Mouse (Mus musculus): ENCODE data around the gene Crispld2. TPM values are rescaled to one million over a fixed set of nuclear protein-coding genes. Genes with fewer than 3 reads are reported as not detected.

The Crispld2 gene
- polyA plus RNA-seq (2016; fragmentation: Nextera tagmentation; extraction: Ambion mirVana), result 3.7 and 4.1 TPM in 2 replicates

- peaks cover 28% of the 10 kb centered on the region for H3K4me1 ChIP-seq (replicated peaks)
- H3K4me3 ChIP-seq, result peak within 1 kb of the TSS; percentile 34
- peak; percentile 81 for ATAC-seq (ENCODE audit: insufficient number of reproducible peaks, low FRiP score)
- no peaks in the 10 kb centered on the region for H3K36me3 ChIP-seq
- H3K27me3 ChIP-seq (replicated peaks), result peaks cover 53% of the 10 kb centered on the region
- H3K4me2 ChIP-seq, result peak within 1 kb of the TSS; percentile 61
- H3K9ac ChIP-seq, result 0 out of 2 replicates have a peak within 1 kb of the TSS, but pooled peaks have one; percentile 1
- no peaks in the 10 kb centered on the region for H3K9me3 ChIP-seq (replicated peaks)
- no peak within 1 kb of the TSS for H3K27ac ChIP-seq (ENCODE audit: poor library complexity, severe bottlenecking)
- WGBS, result under 1% methylated on average over 25 of the region's 25 CpGs
Observed at GRCm38 (mm10) chr8:119992249-119992648, at the start of gene Crispld2. TSS of gene Crispld2 (plus strand) at chr8:119992438.

- no peak for ATAC-seq (ENCODE audit: insufficient number of reproducible peaks, low FRiP score)
- peaks cover 64% of the 10 kb centered on the region for H3K36me3 ChIP-seq
- 97% methylated on average over 10 of the region's 10 CpGs for WGBS
- no peak overlapping the region for H3K9ac ChIP-seq
- no peak overlapping the region for H3K4me3 ChIP-seq
- peaks cover 19% of the 10 kb centered on the region for H3K4me1 ChIP-seq (replicated peaks)
- no peak overlapping the region for H3K27ac ChIP-seq (ENCODE audit: poor library complexity, severe bottlenecking)
- no peaks in the 10 kb centered on the region for H3K27me3 ChIP-seq (replicated peaks)
- H3K4me2 ChIP-seq, result no peak overlapping the region
- no peaks in the 10 kb centered on the region for H3K9me3 ChIP-seq (replicated peaks)
Observed at GRCm38 (mm10) chr8:119943616-119944015, 48.6 kb upstream of the Crispld2 start.

GRCm38 (mm10) chr8:119944096-119944811, 48.0 kb upstream of the Crispld2 start:
- H3K4me2 ChIP-seq, result no peak overlapping the region
- peaks cover 19% of the 10 kb centered on the region for H3K4me1 ChIP-seq (replicated peaks)
- 66% methylated on average over 9 of the region's 9 CpGs for WGBS
- peaks cover 66% of the 10 kb centered on the region for H3K36me3 ChIP-seq
- no peaks in the 10 kb centered on the region for H3K9me3 ChIP-seq (replicated peaks)
- no peaks in the 10 kb centered on the region for H3K27me3 ChIP-seq (replicated peaks)
- ATAC-seq (ENCODE audit: insufficient number of reproducible peaks, low FRiP score), result no peak
- no peak overlapping the region for H3K27ac ChIP-seq (ENCODE audit: poor library complexity, severe bottlenecking)
- H3K9ac ChIP-seq, result no peak overlapping the region
- no peak overlapping the region for H3K4me3 ChIP-seq

- no peak overlapping the region for H3K4me2 ChIP-seq
- peaks cover 75% of the 10 kb centered on the region for H3K36me3 ChIP-seq
- H3K4me3 ChIP-seq, result no peak overlapping the region
- H3K4me1 ChIP-seq (replicated peaks), result peaks cover 19% of the 10 kb centered on the region
- no peak overlapping the region for H3K27ac ChIP-seq (ENCODE audit: poor library complexity, severe bottlenecking)
- WGBS, result 82% methylated on average over 8 of the region's 8 CpGs
- ATAC-seq (ENCODE audit: insufficient number of reproducible peaks, low FRiP score), result no peak
- H3K9me3 ChIP-seq (replicated peaks), result no peaks in the 10 kb centered on the region
- no peak overlapping the region for H3K9ac ChIP-seq
- no peaks in the 10 kb centered on the region for H3K27me3 ChIP-seq (replicated peaks)
Observed at GRCm38 (mm10) chr8:119946326-119946865, 45.8 kb upstream of the Crispld2 start.

GRCm38 (mm10) chr8:119947653-119948052, 44.6 kb upstream of the Crispld2 start:
- H3K36me3 ChIP-seq, result peaks cover 75% of the 10 kb centered on the region

GRCm38 (mm10) chr8:119948340-119948739, 43.9 kb upstream of the Crispld2 start:
- no peak for ATAC-seq (ENCODE audit: insufficient number of reproducible peaks, low FRiP score)
- Histone ChIP-seq H3K27ac (ENCODE audit: poor library complexity, severe bottlenecking) (no peak overlapping the region), H3K4me3 (no peak overlapping the region), H3K36me3 (peaks cover 81% of the 10 kb centered on the region), H3K4me2 (no peak overlapping the region), H3K9ac (no peak overlapping the region), H3K27me3 (replicated peaks) (no peaks in the 10 kb centered on the region), H3K4me1 (replicated peaks) (peaks cover 19% of the 10 kb centered on the region), H3K9me3 (replicated peaks) (no peaks in the 10 kb centered on the region)
- 90% methylated on average over 15 of the region's 15 CpGs for WGBS

More at GRCm38 (mm10) chr8:119947653-119948052, 44.6 kb upstream of the Crispld2 start:
- ATAC-seq (ENCODE audit: insufficient number of reproducible peaks, low FRiP score), result no peak
- Histone ChIP-seq H3K4me3 (no peak overlapping the region), H3K9ac (no peak overlapping the region), H3K27me3 (replicated peaks) (no peaks in the 10 kb centered on the region), H3K9me3 (replicated peaks) (no peaks in the 10 kb centered on the region), H3K4me1 (replicated peaks) (peaks cover 19% of the 10 kb centered on the region), H3K4me2 (no peak overlapping the region), H3K27ac (ENCODE audit: poor library complexity, severe bottlenecking) (no peak overlapping the region)
- WGBS, result 77% methylated on average over 19 of the region's 19 CpGs

GRCm38 (mm10) chr8:119952282-119952681, 40.0 kb upstream of the Crispld2 start:
- Histone ChIP-seq H3K4me1 (replicated peaks) (peaks cover under 1% of the 10 kb centered on the region), H3K9me3 (replicated peaks) (no peaks in the 10 kb centered on the region), H3K36me3 (peaks cover 95% of the 10 kb centered on the region), H3K27ac (ENCODE audit: poor library complexity, severe bottlenecking) (no peak overlapping the region), H3K9ac (no peak overlapping the region), H3K4me3 (no peak overlapping the region), H3K4me2 (no peak overlapping the region), H3K27me3 (replicated peaks) (no peaks in the 10 kb centered on the region)
- 88% methylated on average over 7 of the region's 7 CpGs for WGBS
- ATAC-seq (ENCODE audit: insufficient number of reproducible peaks, low FRiP score), result no peak

- no peaks in the 10 kb centered on the region for H3K27me3 ChIP-seq (replicated peaks)
- no peak overlapping the region for H3K9ac ChIP-seq
- no peak overlapping the region for H3K4me3 ChIP-seq
- H3K27ac ChIP-seq (ENCODE audit: poor library complexity, severe bottlenecking), result no peak overlapping the region
- no peak for ATAC-seq (ENCODE audit: insufficient number of reproducible peaks, low FRiP score)
- peaks cover 96% of the 10 kb centered on the region for H3K36me3 ChIP-seq
- H3K4me2 ChIP-seq, result no peak overlapping the region
- WGBS, result 90% methylated on average over 5 of the region's 5 CpGs
- no peaks in the 10 kb centered on the region for H3K4me1 ChIP-seq (replicated peaks)
- no peaks in the 10 kb centered on the region for H3K9me3 ChIP-seq (replicated peaks)
Observed at GRCm38 (mm10) chr8:119952747-119953146, 39.5 kb upstream of the Crispld2 start.

GRCm38 (mm10) chr8:119955333-119955732, 36.9 kb upstream of the Crispld2 start:
- H3K27ac ChIP-seq (ENCODE audit: poor library complexity, severe bottlenecking), result no peak overlapping the region
- H3K4me2 ChIP-seq, result no peak overlapping the region
- H3K9ac ChIP-seq, result no peak overlapping the region
- no peak for ATAC-seq (ENCODE audit: insufficient number of reproducible peaks, low FRiP score)
- no peak overlapping the region for H3K4me3 ChIP-seq
- H3K36me3 ChIP-seq, result peaks cover 82% of the 10 kb centered on the region
- H3K27me3 ChIP-seq (replicated peaks), result no peaks in the 10 kb centered on the region
- H3K4me1 ChIP-seq (replicated peaks), result peaks cover 2% of the 10 kb centered on the region; the same call in 1 of the 2 replicates
- 89% methylated on average over 8 of the region's 8 CpGs for WGBS
- no peaks in the 10 kb centered on the region for H3K9me3 ChIP-seq (replicated peaks)

GRCm38 (mm10) chr8:119958076-119958475, 34.2 kb upstream of the Crispld2 start:
- H3K4me3 ChIP-seq, result no peak overlapping the region
- ATAC-seq (ENCODE audit: insufficient number of reproducible peaks, low FRiP score), result no peak
- peaks cover 55% of the 10 kb centered on the region for H3K36me3 ChIP-seq
- no peak overlapping the region for H3K27ac ChIP-seq (ENCODE audit: poor library complexity, severe bottlenecking)
- H3K4me2 ChIP-seq, result no peak overlapping the region
- H3K4me1 ChIP-seq (replicated peaks), result peaks cover 7% of the 10 kb centered on the region; the same call in 1 of the 2 replicates
- no peak overlapping the region for H3K9ac ChIP-seq
- H3K9me3 ChIP-seq (replicated peaks), result no peaks in the 10 kb centered on the region
- WGBS, result 95% methylated on average over 10 of the region's 10 CpGs
- no peaks in the 10 kb centered on the region for H3K27me3 ChIP-seq (replicated peaks)

- H3K9me3 ChIP-seq (replicated peaks), result no peaks in the 10 kb centered on the region
- H3K4me2 ChIP-seq, result no peak overlapping the region
- H3K27ac ChIP-seq (ENCODE audit: poor library complexity, severe bottlenecking), result no peak overlapping the region
- no peaks in the 10 kb centered on the region for H3K27me3 ChIP-seq (replicated peaks)
- H3K36me3 ChIP-seq, result peaks cover 29% of the 10 kb centered on the region
- no peak overlapping the region for H3K4me3 ChIP-seq
- 32% methylated on average over 5 of the region's 5 CpGs for WGBS
- peaks cover 7% of the 10 kb centered on the region; the same call in 1 of the 2 replicates for H3K4me1 ChIP-seq (replicated peaks)
- ATAC-seq (ENCODE audit: insufficient number of reproducible peaks, low FRiP score), result no peak
- H3K9ac ChIP-seq, result no peak overlapping the region
Observed at GRCm38 (mm10) chr8:119960531-119961104, 31.6 kb upstream of the Crispld2 start.
